Mouse (Mus musculus) heart, embryonic 16.5 days (tissue): ENCODE data around the gene Lmx1b. TPM values are rescaled to one million over a fixed set of nuclear protein-coding genes. Genes with fewer than 3 reads are reported as not detected.
A peak's percentile ranks its signal among the peaks of the same experiment; 100 is the strongest.

Experiments
- ATAC-seq: fragments of 200-750 bp; cut with Nextera tagmentation; replicated peaks from 2 replicates; pipeline ENCODE4 v1.8.0; 2017; ENCODE audit warnings: moderate number of reproducible peaks; ENCODE audit not compliant: insufficient read depth, low FRiP score; ENCODE audit errors: extremely low read depth
- H3K27ac ChIP-seq: fragments of 300-500 bp; sonication (generic); 2 replicates; pipeline ENCODE4 v1.5.1; 2014; ENCODE audit warnings: mild to moderate bottlenecking, low read length, control low read depth, moderate library complexity
- H3K27me3 ChIP-seq: fragments of 300-500 bp; sonication (generic); 2 replicates; pipeline ENCODE4 v1.6.1; 2014; ENCODE audit warnings: low read length, mixed read lengths; ENCODE audit not compliant: control insufficient read depth, insufficient read depth
- H3K36me3 ChIP-seq: fragments of 300-500 bp; sonication (generic); 2 replicates; pipeline ENCODE4 v1.6.1; 2014; ENCODE audit not compliant: control insufficient read depth, insufficient read depth
- H3K4me1 ChIP-seq: fragments of 300-500 bp; sonication (generic); 2 replicates; pipeline ENCODE4 v1.6.1; 2014; ENCODE audit warnings: low read length, mixed read lengths; ENCODE audit not compliant: control insufficient read depth, insufficient read depth
- H3K4me2 ChIP-seq: fragments of 300-500 bp; sonication (generic); 2 replicates; pipeline ENCODE4 v1.6.1; 2014; ENCODE audit warnings: low read depth, mild to moderate bottlenecking, control low read depth, low read length
- H3K4me3 ChIP-seq: fragments of 300-500 bp; sonication (generic); 2 replicates; pipeline ENCODE4 v1.5.1; 2014; ENCODE audit warnings: mild to moderate bottlenecking, control low read depth, low read length
- H3K9ac ChIP-seq: fragments of 300-500 bp; sonication (generic); 2 replicates; pipeline ENCODE4 v1.6.1; 2014; ENCODE audit warnings: low read length, control low read depth
- H3K9me3 ChIP-seq: fragments of 300-500 bp; sonication (generic); replicated peaks from 2 replicates; pipeline ENCODE4 v1.6.1; 2016; ENCODE audit warnings: low read length; ENCODE audit not compliant: control insufficient read depth
- WGBS: fragments of 180-500 bp; shearing (Covaris S2); extraction: QIAGEN DNeasy Blood & Tissue Kit; methylation state at CpG from one replicate; pipeline ENCODE4 v1.1.7; 2014; 5-methylcytosine and 5-hydroxymethylcytosine counted together
- polyA plus RNA-seq: library from polyadenylated mRNA; unstranded; fragments of >200 nt; fragmentation: Nextera tagmentation; extraction: Ambion mirVana; gene quantifications from 2 replicates; pipeline ENCODE4 v1.2.1, GENCODE M21; 2015

Lmx1b gene
- polyA plus RNA-seq, 1 experiment from 2014 or later, result not detected

GRCm38 (mm10) chr2:33544203-33544762, 96.0 kb downstream of the Lmx1b start:
- Histone ChIP-seq H3K27ac (no peak overlapping the region), H3K27me3 (peaks cover 63% of the 10 kb centered on the region), H3K36me3 (no peaks in the 10 kb centered on the region), H3K9me3 (no peaks in the 10 kb centered on the region; the same call in 1 of the 2 replicates), H3K4me1 (peaks cover 9% of the 10 kb centered on the region), H3K9ac (peak overlapping the region; percentile 61), H3K4me3 (peak overlapping the region; percentile 59), H3K4me2 (peak overlapping the region; percentile 86)
- ATAC-seq, result peak; percentile 41; the same call in 1 of the 2 replicates
- WGBS, result under 1% methylated on average over 39 of the region's 43 CpGs

GRCm38 (mm10) chr2:33543429-33544202, 96.7 kb downstream of the Lmx1b start:
- ATAC-seq, result peak; percentile 37; the same call in 1 of the 2 replicates
- no peak overlapping the region for H3K27ac ChIP-seq

GRCm38 (mm10) chr2:33542696-33543428, 97.4 kb downstream of the Lmx1b start:
- peaks cover 63% of the 10 kb centered on the region for H3K27me3 ChIP-seq

More at GRCm38 (mm10) chr2:33543429-33544202, 96.7 kb downstream of the Lmx1b start:
- H3K27me3 ChIP-seq, result peaks cover 63% of the 10 kb centered on the region
- H3K4me3 ChIP-seq, result peak overlapping the region; percentile 59
- no peaks in the 10 kb centered on the region for H3K36me3 ChIP-seq
- H3K9ac ChIP-seq, result peak overlapping the region; percentile 61
- H3K4me1 ChIP-seq, result peaks cover 9% of the 10 kb centered on the region
- peak overlapping the region; percentile 86 for H3K4me2 ChIP-seq
- no peaks in the 10 kb centered on the region; the same call in 1 of the 2 replicates for H3K9me3 ChIP-seq
- 2% methylated on average over 33 of the region's 38 CpGs for WGBS

GRCm38 (mm10) chr2:33525274-33526055, 114.8 kb downstream of the Lmx1b start:
- Histone ChIP-seq H3K4me1 (no peaks in the 10 kb centered on the region), H3K27me3 (no peaks in the 10 kb centered on the region), H3K9ac (no peak overlapping the region), H3K36me3 (no peaks in the 10 kb centered on the region), H3K9me3 (peaks cover 5% of the 10 kb centered on the region; the same call in 1 of the 2 replicates), H3K4me3 (no peak overlapping the region), H3K27ac (no peak overlapping the region), H3K4me2 (no peak overlapping the region)
- 65% methylated on average over 5 of the region's 5 CpGs for WGBS
- ATAC-seq, result no peak

More at GRCm38 (mm10) chr2:33542696-33543428, 97.4 kb downstream of the Lmx1b start:
- H3K4me3 ChIP-seq, result no peak overlapping the region
- ATAC-seq, result no peak
- H3K4me2 ChIP-seq, result no peak overlapping the region
- no peak overlapping the region for H3K27ac ChIP-seq
- WGBS, result 9% methylated on average over 11 of the region's 11 CpGs
- no peaks in the 10 kb centered on the region for H3K36me3 ChIP-seq
- H3K9ac ChIP-seq, result no peak overlapping the region
- peaks cover 9% of the 10 kb centered on the region for H3K4me1 ChIP-seq
- H3K9me3 ChIP-seq, result no peaks in the 10 kb centered on the region; the same call in 1 of the 2 replicates

GRCm38 (mm10) chr2:33515856-33516255, 124.5 kb downstream of the Lmx1b start:
- H3K4me1 ChIP-seq, result no peaks in the 10 kb centered on the region
- no peaks in the 10 kb centered on the region; the same call in 1 of the 2 replicates for H3K9me3 ChIP-seq
- H3K27ac ChIP-seq, result no peak overlapping the region
- H3K27me3 ChIP-seq, result no peaks in the 10 kb centered on the region
- ATAC-seq, result no peak
- H3K4me3 ChIP-seq, result no peak overlapping the region
- no peak overlapping the region for H3K9ac ChIP-seq
- H3K4me2 ChIP-seq, result no peak overlapping the region
- H3K36me3 ChIP-seq, result no peaks in the 10 kb centered on the region
- whole genome bisulfite sequencing, result 73% methylated on average over 19 of the region's 19 CpGs

- Histone ChIP-seq H3K9ac (no peak overlapping the region), H3K27ac (no peak overlapping the region), H3K4me1 (no peaks in the 10 kb centered on the region), H3K4me3 (no peak overlapping the region), H3K36me3 (no peaks in the 10 kb centered on the region), H3K9me3 (no peaks in the 10 kb centered on the region; the same call in 1 of the 2 replicates), H3K27me3 (no peaks in the 10 kb centered on the region), H3K4me2 (no peak overlapping the region)
- WGBS, result 70% methylated on average over 8 of the region's 8 CpGs
- ATAC-seq, result no peak
These were observed 124.9 kb downstream of the Lmx1b start for GRCm38 (mm10) chr2:33515431-33515830.

Other genes with a start within 250 kb of the Lmx1b start
- gene Zbtb34, start 209.2 kb downstream of the Lmx1b start, polyA plus RNA-seq, result 3.8 and 4.9 TPM in 2 replicates
- gene Zbtb43, start 172.0 kb downstream of the Lmx1b start, polyA plus RNA-seq, result 13.3 and 15.5 TPM in 2 replicates
- 10.1 and 10.9 TPM in 2 replicates for gene Mvb12b, start 247.4 kb upstream of the Lmx1b start, polyA plus RNA-seq